16 mouse cellular contexts compared by ENCODE assay signal in genomic region chr5:31116354-31116753, GRCm38 (mm10). TPM values are rescaled to one million over a fixed set of nuclear protein-coding genes. Genes with fewer than 3 reads are reported as not detected.
DNase-seq lines count a peak whose midpoint lies in the region; TF ChIP-seq lines count a peak whose summit lies in the region.
"Had no signal": no experiment of that assay in that cellular context is flagged by ENCODE, and none has a peak within 500 bp of the region (broad histone marks: within the 10 kb centered on the region; RNA-seq: fewer than 3 reads in every experiment).

Gene Trim54, plus strand, starts transcription at chr5:31116712.

- H3K9me3 ChIP-seq in ES-Bruce4 (replicated peaks; ENCODE audit: control insufficient read depth, insufficient read depth, low read length, poor library complexity, severe bottlenecking): peaks cover 5% of the 10 kb centered on the region
- no peaks in the 10 kb centered on the region for H3K9me3 ChIP-seq in heart, embryonic 10.5 days
- H3K9me3 ChIP-seq: forebrain, embryonic 15.5 days had no signal

- no peaks in the 10 kb centered on the region for H3K27me3 ChIP-seq in ES-Bruce4 (ENCODE audit: control insufficient read depth, insufficient read depth, low read length, poor library complexity, severe bottlenecking)
- H3K27me3 ChIP-seq in heart, embryonic 10.5 days (ENCODE audit: insufficient read depth, poor library complexity, severe bottlenecking): no peaks in the 10 kb centered on the region
- H3K27me3 ChIP-seq: forebrain, embryonic 15.5 days had no signal

- H3K36me3 ChIP-seq in ES-Bruce4 (ENCODE audit: control insufficient read depth, insufficient read depth, low read length, poor library complexity, severe bottlenecking): no peaks in the 10 kb centered on the region
- no peaks in the 10 kb centered on the region for H3K36me3 ChIP-seq in heart, embryonic 10.5 days
- H3K36me3 ChIP-seq: forebrain, embryonic 15.5 days had no signal

- DNase-seq in gastrocnemius, postnatal 10 days: no peak
- DNase-seq in heart, embryonic 10.5 days (ENCODE audit: low spot score): no peak
- peak; percentile 20 for DNase-seq in heart, postnatal 25 days (ENCODE audit: low spot score)
- no peak for DNase-seq in layer of hippocampus, adult 18-20 months (ENCODE audit: low spot score in 2 of 2)
- no peak for DNase-seq in cerebellum, adult 8-10 months
- no peak for DNase-seq in kidney, postnatal 25 days
- DNase-seq: cerebellum, adult 11-12 months; left cerebral cortex, postnatal 4 days; liver, postnatal 0 days; spleen, adult 18-20 months had no signal

- intact Hi-C loops in heart, postnatal 25 days (cut with DNase I): no loop called here

- TF ChIP-seq EP300 in ES-Bruce4 (IDR thresholded peaks at IDR 0.05; ENCODE audit: insufficient read depth, low read depth, low read length): peak; percentile 78; the same call in 1 of the 2 replicates

- WGBS in heart, embryonic 10.5 days: 18% methylated on average over 3 of the region's 3 CpGs

- no peak for TF ChIP-seq CTCF in ES-Bruce4 (IDR thresholded peaks at IDR 0.05; ENCODE audit: low read depth, low read length)

- H3K9ac ChIP-seq in ES-Bruce4 (ENCODE audit: low read depth, poor library complexity, severe bottlenecking): peak within 1 kb of the TSS; percentile 17
- H3K9ac ChIP-seq: forebrain, embryonic 15.5 days; liver, postnatal 0 days had no signal

- H3K27ac ChIP-seq in ES-Bruce4 (ENCODE audit: insufficient read depth, low read length): peak within 1 kb of the TSS; percentile 24; the same call in 1 of the 2 replicates
- peak within 1 kb of the TSS; percentile 86 for H3K27ac ChIP-seq in heart, embryonic 10.5 days
- H3K27ac ChIP-seq: forebrain, embryonic 15.5 days had no signal

- H3K4me1 ChIP-seq in ES-Bruce4 (ENCODE audit: control insufficient read depth, insufficient read depth, low read length): no peaks in the 10 kb centered on the region
- H3K4me1 ChIP-seq in heart, embryonic 10.5 days: peaks cover 10% of the 10 kb centered on the region
- H3K4me1 ChIP-seq: forebrain, embryonic 15.5 days had no signal

- no peak for TF ChIP-seq POLR2A in ES-Bruce4 (IDR thresholded peaks at IDR 0.05; ENCODE audit: insufficient read depth, low read length)

- peak within 1 kb of the TSS; percentile 66 for H3K4me3 ChIP-seq in ES-Bruce4 (ENCODE audit: low read depth, low read length)
- H3K4me3 ChIP-seq in heart, embryonic 10.5 days: peak within 1 kb of the TSS; percentile 57
- H3K4me3 ChIP-seq: forebrain, embryonic 15.5 days had no signal

RNA-seq across cellular contexts. Expression of gene Trim54, which starts in this region (rescaled TPM):
- polyA plus RNA-seq in ES-Bruce4 (2011; ENCODE audit: insufficient read depth, insufficient read length, low read depth, missing spikeins): 5.1 TPM in 2 replicates
- total RNA-seq in gastrocnemius, postnatal 10 days (2021): 100 to 1,000 TPM; 161 to 173 TPM
- 17.0 and 23.8 TPM in 2 replicates for polyA plus RNA-seq in heart, embryonic 10.5 days (2016; fragmentation: Nextera tagmentation; extraction: Ambion mirVana)
- 100 to 1,000 TPM; 183 to 212 TPM for total RNA-seq in heart, postnatal 25 days (2021)
- total RNA-seq in layer of hippocampus, adult 18-20 months (2021): not detected
- total RNA-seq: granulocyte monocyte progenitor cell, adult 5-6 weeks; left cerebral cortex, postnatal 4 days; megakaryocyte, adult 5-6 weeks had no signal
- polyA plus RNA-seq: forebrain, embryonic 15.5 days; inflammation-experienced regulatory T-cells, adult 6 months; neural tube, embryonic 14.5 days had no signal

Comparison
In these comparisons a context has a peak if more than half of its experiments do, and no peak if none do; other contexts are left out.
1. RNA of gene Trim54 (total RNA-seq): 183 to 212 TPM in heart, postnatal 25 days and 161 to 173 TPM in gastrocnemius, postnatal 10 days; not detected in layer of hippocampus, adult 18-20 months; every median in the first group is over 100 times any median in the second.